Mouse (Mus musculus): ENCODE data around the gene Tbx18.

- TF ChIP-seq EP300 (IDR thresholded peaks at IDR 0.05; ENCODE audit: low read depth in 1 of 2, low read length in 2 of 2) (no peak), CHD2 (IDR thresholded peaks at IDR 0.05; ENCODE audit: low read length) (no peak), GABPA (IDR thresholded peaks at IDR 0.05; ENCODE audit: low read depth, low read length) (no peak), USF2 (IDR thresholded peaks at IDR 0.05; ENCODE audit: borderline replicate concordance in 1 of 2, insufficient read depth in 1 of 2, low read depth in 1 of 2, low read length in 2 of 2) (no peak)
Measured at GRCm38 (mm10) chr9:87733732-87734131, 2.7 kb upstream of the Tbx18 start.

All from MEL (cell line).